In the genomic region with DNA sequence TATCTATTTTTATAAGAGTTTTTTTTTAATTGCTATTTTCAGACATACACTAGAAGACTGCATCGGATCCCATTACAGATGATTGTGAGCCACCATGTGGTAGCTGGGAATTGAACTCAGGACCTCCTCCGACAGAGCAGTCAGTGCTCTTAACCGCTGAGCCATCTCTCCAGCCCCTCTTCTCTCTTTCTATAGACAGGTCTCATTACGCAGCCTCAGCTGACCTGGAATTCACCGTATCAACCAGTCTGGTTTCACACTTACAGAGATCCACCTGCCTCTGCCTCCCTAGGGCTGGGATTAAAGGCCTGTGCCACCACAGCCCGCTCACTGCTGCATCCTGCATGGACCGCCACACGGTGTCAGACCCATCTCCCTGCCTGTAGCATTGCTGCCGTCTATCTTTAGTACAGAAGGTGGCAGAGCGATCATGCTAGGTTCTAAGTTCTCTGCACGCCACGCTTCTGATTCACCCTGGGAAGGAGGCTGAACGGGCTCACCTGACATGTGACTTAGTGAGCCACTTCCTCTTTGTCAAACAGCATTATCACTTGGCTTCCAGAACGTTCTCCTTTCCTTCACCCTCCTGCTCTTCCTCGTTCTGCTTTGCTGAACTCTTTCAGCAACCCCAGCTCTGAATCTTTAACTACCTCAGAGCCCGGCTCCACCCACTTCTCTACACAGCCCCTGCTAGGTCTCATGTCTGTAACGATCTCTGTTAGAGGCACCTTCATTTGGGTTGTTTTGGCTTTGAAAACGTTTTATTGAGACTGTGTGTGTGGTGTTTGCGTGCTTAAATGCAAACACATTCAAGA, we compare ENCODE assay signal across 10 mouse cellular contexts. TPM values are rescaled to one million over a fixed set of nuclear protein-coding genes. Genes with fewer than 3 reads are reported as not detected.
DNase-seq lines count a peak whose midpoint lies in the region; TF ChIP-seq lines count a peak whose summit lies in the region.
"Had no signal": no experiment of that assay in that cellular context is flagged by ENCODE, and none has a peak within 500 bp of the region (broad histone marks: within the 10 kb centered on the region; RNA-seq: fewer than 3 reads in every experiment).

No protein-coding gene starts in this region.

- DNase-seq in layer of hippocampus, adult 2 months (ENCODE audit: low spot score in 2 of 2): no peak
- no peak for DNase-seq in layer of hippocampus, adult 11-12 months (ENCODE audit: low spot score)
- DNase-seq in kidney, adult 8-10 months: peak; percentile 50 to 58
- peak; percentile 67 for DNase-seq in lung, postnatal 36 days
- DNase-seq in thymus, postnatal 0 days (ENCODE audit: low spot score): peak; percentile 83
- DNase-seq in gastrocnemius, postnatal 25 days: no peak
- no peak for DNase-seq in gastrocnemius, postnatal 10 days
- DNase-seq in adrenal gland, postnatal 25 days: no peak

- peak; percentile 62 for TF ChIP-seq CTCF in layer of hippocampus, adult 2 months (conservative IDR thresholded peaks at IDR 0.05)

- H3K27ac ChIP-seq in layer of hippocampus, adult 2 months: no peak overlapping the region
- H3K27ac ChIP-seq: neural tube, embryonic 12.5 days had no signal

- H3K4me3 ChIP-seq in layer of hippocampus, adult 2 months: no peak overlapping the region
- H3K4me3 ChIP-seq: neural tube, embryonic 12.5 days had no signal

RNA-seq across cellular contexts. Expression of gene Oasl1, which starts 1.3 kb away (rescaled TPM):
- not detected for total RNA-seq in layer of hippocampus, adult 2 months (2021)
- 5.0 and 6.3 TPM in 2 replicates for polyA plus RNA-seq in thymus, postnatal 0 days (2015; fragmentation: Nextera tagmentation; extraction: Ambion mirVana)
- total RNA-seq in gastrocnemius, postnatal 25 days (2021): under 1 TPM; 0.38 to 0.51 TPM
- not detected for total RNA-seq in gastrocnemius, postnatal 10 days (2021)
- 1.3 and 1.8 TPM in 2 replicates for total RNA-seq in adrenal gland, postnatal 25 days (2021)

RNA-seq across cellular contexts. Expression of gene 2210016L21Rik, which starts 20.2 kb away (rescaled TPM):
- 100 to 1,000 TPM; 184 to 196 TPM for total RNA-seq in layer of hippocampus, adult 2 months (2021)
- polyA plus RNA-seq in thymus, postnatal 0 days (2015; fragmentation: Nextera tagmentation; extraction: Ambion mirVana): 58.5 and 69.2 TPM in 2 replicates
- 10 to 100 TPM; 25.3 to 26.9 TPM for total RNA-seq in gastrocnemius, postnatal 25 days (2021)
- 10 to 100 TPM; 31.0 to 32.1 TPM for total RNA-seq in gastrocnemius, postnatal 10 days (2021)
- total RNA-seq in adrenal gland, postnatal 25 days (2021): 34.0 and 46.2 TPM in 2 replicates

RNA-seq across cellular contexts. Expression of gene Oasl2, which starts 25.0 kb away (rescaled TPM):
- total RNA-seq in layer of hippocampus, adult 2 months (2021): 1 to 10 TPM; 2.2 to 2.9 TPM
- polyA plus RNA-seq in thymus, postnatal 0 days (2015; fragmentation: Nextera tagmentation; extraction: Ambion mirVana): 77.9 and 95.8 TPM in 2 replicates
- total RNA-seq in gastrocnemius, postnatal 25 days (2021): 1 to 10 TPM; 1.0 to 1.5 TPM
- 1 to 10 TPM in 1 of 2 experiments, under 1 TPM in 1; 0.73 to 1.3 TPM for total RNA-seq in gastrocnemius, postnatal 10 days (2021)
- 10.7 and 18.9 TPM in 2 replicates for total RNA-seq in adrenal gland, postnatal 25 days (2021)

RNA-seq across cellular contexts. Expression of gene Hnf1a, which starts 49.1 kb away (rescaled TPM):
- total RNA-seq in layer of hippocampus, adult 2 months (2021): not detected
- polyA plus RNA-seq in thymus, postnatal 0 days (2015; fragmentation: Nextera tagmentation; extraction: Ambion mirVana): 1.3 and 1.6 TPM in 2 replicates
- total RNA-seq in gastrocnemius, postnatal 25 days (2021): not detected
- not detected for total RNA-seq in gastrocnemius, postnatal 10 days (2021)
- total RNA-seq in adrenal gland, postnatal 25 days (2021): 0.29 TPM in 1 of 2 replicates, not detected in the other
- total RNA-seq: heart, adult 18-20 months had no signal

Comparison
In these comparisons a context has a peak if more than half of its experiments do, and no peak if none do; other contexts are left out.
1. DNase-seq: peak in kidney, adult 8-10 months (2 of 2), lung, postnatal 36 days (single experiment) and thymus, postnatal 0 days (single experiment); none in layer of hippocampus, adult 2 months (0 of 2), layer of hippocampus, adult 11-12 months (single experiment), gastrocnemius, postnatal 25 days (single experiment), gastrocnemius, postnatal 10 days (single experiment) and adrenal gland, postnatal 25 days (single experiment).